Mouse (Mus musculus) kidney, adult 8-10 months (tissue): ENCODE measurements around the gene Scyl3.

Experiments used
- DNase-seq, 2 experiments: peaks; one replicate each; pipeline ENCODE4 v3.0.0; 2022

The Scyl3 gene

DNA sequence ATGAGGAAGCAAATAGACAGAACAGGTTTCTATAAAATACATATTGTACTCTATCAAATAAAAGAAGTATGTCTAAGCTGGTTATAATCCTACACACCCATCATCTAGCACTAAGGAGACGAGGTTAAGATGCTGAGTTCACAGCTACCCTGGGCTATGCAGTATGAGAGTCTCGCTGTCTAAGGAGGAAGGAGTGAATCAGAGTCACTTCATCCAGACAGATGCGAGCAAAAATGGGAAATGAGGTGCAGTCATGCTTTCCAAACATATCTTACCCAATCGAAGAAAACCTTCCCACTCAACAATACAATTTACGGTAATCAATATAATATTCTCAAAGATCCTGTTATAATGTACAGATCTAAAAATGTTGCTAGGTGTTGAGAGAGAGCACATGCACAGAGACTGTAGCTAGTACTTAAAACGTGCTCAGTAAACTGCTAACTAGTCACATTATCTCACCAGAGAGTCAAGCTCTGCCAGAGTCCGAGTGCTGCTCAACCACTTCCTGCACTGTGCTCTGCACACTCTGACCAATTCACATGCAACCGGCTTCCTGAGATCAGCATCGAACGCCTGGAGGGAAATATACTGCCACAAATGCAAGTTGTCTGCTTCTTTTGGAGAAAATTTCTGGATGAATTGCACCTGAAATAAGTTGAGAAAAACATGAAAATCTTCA is 35.2 kb downstream of the Scyl3 start:
- DNase-seq = no peak

DNA sequence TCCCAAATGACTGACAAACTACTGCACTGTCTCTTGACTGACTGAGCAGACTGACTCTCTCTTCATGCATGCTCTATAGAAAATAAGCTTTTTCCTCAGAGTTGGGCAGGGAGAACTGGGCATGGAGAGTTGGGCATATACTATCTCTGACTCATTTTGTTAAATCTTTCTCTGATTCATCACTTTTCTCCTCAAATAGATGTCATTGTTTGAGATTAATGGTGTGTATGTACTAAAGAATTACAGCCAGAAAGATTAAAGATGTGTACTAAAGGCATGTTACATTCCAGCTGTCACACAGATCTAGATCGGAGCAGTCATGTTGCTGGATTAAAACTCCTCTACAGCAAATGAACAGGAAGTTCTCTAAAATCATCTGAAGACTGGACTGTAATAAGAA is 45.6 kb downstream of the Scyl3 start:
- DNase-seq = no peak

DNA sequence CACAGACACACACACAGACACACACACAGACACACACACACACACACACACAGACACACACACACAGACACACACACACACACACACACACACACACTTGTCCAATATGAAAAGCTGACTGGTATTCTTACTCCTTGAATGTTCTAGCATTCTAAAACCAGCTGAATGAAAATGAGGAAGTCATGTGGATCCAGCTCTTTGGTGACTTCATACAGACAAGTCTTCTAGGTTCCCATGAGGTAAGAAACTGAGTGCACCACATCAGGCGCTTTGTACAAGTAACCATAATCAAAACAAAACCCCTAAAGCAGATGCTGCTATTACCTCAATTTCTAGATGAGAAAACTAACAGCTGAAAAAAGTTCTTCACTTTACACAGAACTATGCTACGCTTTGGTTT is 46.2 kb downstream of the Scyl3 start:
- no peak for DNase-seq

DNA sequence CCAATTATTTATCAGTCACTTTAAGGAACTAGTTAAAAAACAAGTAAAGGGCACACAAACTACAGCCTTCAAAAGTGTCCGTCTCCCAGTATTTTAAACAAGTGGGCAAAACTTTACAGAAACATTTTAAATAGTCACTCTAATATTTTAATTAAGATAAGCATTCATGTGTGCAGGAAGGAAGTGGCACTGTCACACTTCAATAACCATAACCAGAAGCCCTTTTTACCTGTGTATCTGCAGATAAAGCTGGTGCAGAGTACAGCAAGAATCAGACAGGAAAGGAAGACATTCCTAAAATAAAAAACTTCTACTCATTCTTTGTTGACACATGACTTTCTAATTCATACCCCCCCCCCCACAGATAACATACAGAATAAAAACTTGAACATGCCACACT is 47.6 kb downstream of the Scyl3 start:
- no peak for DNase-seq

DNA sequence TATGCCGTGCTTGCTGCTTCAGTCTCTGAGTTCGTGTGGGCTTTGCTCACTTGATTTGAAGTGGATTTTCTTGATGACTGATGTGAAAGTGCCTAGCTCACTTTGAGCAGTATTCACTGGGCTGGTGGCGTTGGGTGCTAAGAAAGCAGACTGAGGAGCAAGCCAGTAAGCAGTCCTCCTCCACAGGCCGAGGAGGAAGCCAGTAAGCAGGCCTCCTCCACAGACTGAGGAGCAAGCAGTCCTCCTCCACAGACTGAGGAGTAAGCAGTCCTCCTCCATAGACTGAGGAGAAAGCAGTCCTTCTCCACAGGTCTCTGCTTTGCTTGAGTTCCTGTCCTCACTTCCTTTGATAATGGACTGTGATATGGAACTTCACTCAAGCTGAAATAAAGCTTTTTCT is 63.5 kb downstream of the Scyl3 start:
- DNase-seq = no peak

DNA sequence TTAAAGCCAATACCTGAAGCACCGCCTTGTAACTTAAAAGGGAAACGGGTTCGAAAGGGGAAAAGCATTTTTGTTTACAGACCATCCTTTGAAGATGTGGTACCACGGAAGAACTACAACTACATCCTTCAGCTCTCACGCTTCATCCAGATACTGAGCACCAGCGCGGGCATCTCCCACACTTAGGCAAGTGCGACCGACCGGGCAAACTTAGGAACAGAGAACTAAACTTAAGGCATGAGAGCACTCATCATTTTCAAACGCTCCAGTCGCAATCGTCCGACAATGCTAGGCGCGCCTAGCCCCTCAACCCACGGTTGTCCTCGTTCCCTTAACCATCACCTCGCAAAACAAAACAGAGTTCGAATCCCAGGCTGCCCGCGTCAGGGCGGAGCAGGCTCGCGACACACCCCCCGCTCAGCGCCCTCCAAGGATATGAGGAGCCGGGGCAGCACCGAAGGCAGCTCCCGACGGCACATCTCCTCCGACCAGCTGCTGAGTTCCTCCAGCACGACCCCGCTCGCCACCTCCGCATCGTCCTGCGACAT is 65.3 kb downstream of the Scyl3 start:
- no peak for DNase-seq

DNA sequence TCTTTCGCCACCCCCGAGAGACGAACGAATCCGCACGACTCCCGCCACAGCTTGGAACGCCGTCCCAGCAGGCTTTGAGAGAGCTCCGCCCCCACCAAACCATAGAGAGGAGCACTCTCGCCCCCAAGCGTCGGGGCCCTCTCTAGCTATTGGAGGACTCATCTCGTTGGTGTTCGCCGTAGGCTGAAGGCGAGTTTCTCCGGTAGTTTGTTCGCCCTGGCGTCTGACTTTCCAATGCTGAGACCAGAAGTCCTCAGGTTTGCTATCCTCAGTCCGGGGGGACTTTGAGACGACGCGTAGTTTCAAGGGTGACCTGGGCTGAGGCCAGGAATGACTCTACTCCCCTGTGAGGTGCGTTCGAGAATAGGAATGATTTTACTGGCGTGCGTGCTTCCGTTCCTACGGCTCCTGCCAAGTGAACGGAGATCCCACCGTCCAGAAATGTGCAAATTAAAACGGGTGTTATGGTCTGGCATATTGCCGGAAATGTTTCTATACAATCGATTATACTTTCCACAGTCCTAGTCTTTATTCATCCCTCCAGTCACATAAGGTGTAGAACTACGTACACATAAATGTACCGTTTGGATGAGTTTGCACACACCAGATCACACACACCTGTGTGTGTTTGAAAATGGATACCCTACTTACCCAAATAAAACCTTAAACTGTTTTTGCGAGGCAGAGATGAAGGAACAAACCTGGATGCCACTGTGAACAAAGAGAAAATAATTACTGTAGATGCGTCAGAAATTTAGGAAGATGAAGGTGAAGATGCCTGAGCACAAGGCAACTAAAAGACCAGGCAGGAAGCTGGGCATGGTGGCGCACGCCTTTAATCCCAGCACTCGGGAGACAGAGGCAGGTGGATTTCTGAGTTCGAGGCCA is 66.1 kb downstream of the Scyl3 start, which contains the start of the genes BC055324 and Mettl18:
Gene BC055324, minus strand, starts transcription at position 76 of the 888 bp plus-strand sequence.
Gene Mettl18, plus strand, starts transcription at position 169 of the 888 bp plus-strand sequence.
- DNase-seq = peak; percentile 83 to 91

DNA sequence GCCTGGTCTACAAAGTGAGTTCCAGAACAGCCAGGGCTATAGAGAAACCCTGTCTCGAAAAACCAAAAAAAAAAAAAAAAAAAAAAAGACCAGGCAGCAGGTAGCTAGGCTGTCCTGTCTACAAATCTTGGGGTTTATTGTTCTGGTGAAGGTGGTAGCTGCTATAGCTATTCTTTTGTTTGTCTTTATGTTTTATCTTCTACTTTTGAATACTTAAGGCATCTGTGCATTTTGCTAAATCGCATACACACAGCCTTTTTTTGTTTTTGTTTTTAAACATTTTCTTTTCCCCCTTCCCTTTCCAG is 66.7 kb downstream of the Scyl3 start:
- DNase-seq = no peak

DNA sequence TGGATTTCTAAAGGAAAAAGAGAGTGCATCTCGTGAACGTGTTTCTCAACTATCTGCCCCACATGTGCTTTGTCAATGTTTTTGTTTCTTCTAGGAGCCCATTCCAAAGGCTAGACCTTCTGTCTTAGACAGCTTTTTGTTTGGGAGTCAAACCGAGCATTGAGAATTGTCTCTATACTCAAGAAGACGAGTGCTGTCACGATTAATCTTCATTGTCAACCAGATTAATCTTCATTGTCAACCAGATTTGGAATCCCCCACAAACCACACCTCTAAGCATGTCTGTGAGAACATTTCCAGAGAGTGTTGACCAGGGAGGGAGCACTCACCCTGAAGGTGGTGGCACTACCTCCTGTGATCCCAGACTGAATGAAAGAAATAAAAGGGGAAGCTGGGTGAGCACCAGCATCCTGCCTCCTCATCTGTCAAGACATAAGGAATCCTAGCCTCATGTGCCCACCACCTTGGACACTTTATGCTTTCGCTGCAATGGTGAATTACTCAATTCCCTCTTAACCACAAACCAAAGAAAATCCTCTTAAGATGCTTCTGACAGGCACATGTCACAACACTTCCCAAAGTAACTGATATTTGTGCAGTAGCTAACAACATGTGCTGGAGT is 73.0 kb downstream of the Scyl3 start:
- no peak for DNase-seq

DNA sequence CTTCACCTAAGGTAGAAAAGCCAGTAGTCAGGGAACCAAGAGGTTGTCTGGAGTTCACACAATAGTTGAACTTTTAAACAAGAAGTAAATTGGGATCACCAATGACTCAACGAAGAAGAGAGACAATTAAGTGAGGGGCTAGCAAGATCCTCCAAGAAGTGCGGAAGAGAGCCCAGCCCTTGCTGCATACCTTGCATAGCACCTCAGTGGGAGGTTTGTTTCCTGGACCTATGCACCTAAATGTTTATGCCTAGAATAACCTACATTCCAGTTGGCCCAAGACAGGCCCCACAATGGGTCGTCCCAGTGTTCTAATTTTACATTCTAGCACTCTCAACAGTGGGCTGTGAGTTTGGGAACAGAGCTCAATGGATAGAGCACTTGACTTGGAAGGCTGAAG is 75.4 kb downstream of the Scyl3 start:
- no peak for DNase-seq
